Mouse (Mus musculus) left cerebral cortex, postnatal 36 days (tissue): Measurements from ENCODE around the gene Arl4d. TPM values are rescaled to one million over a fixed set of nuclear protein-coding genes. Genes with fewer than 3 reads are reported as not detected.
"Not testable (repeated sequence)": the region's sequence is repeated elsewhere in the genome, so short reads cannot be mapped to it uniquely, and the experiment has no call there.

Source experiments
- DNase-seq, 2 experiments: peaks; one replicate each; pipeline ENCODE4 v3.0.0; 2021 to 2022; ENCODE audit warnings: low spot score in 2 of 2, mixed read lengths in 1 of 2
- intact Hi-C: fragments of 180-260 bp; cut with DNase I; formaldehyde crosslinking; loops from one replicate; pipeline ENCODE4 v1.15.1; 2025
- total RNA-seq, 2 experiments: library from RNA; stranded (reverse); gene quantifications; 2 replicates each; pipeline ENCODE4 v1.2.3; 2021

Arl4d gene
- total RNA-seq, 2 experiments from 2014 or later, result 18.3 to 38.8 TPM

DNA sequence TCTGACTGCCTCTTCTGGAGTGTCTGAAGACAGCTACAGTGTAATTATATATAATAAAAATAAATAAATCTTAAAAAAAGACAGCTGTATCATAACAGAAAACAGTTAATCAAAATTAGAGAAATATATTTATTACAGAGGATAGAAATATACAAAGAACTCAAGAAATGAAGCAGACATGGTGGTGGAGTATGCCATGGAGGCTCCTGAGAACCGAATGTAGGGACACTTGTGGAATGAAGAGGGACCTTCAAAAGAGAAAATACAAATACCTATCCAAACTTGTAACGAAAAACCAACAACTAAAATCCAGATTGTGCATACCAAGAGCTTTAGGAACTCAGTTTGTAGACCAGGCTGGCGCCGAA lies 20.3 kb upstream of the Arl4d start:
- intact Hi-C loops, DNase-seq: not testable (repeated sequence)

DNA sequence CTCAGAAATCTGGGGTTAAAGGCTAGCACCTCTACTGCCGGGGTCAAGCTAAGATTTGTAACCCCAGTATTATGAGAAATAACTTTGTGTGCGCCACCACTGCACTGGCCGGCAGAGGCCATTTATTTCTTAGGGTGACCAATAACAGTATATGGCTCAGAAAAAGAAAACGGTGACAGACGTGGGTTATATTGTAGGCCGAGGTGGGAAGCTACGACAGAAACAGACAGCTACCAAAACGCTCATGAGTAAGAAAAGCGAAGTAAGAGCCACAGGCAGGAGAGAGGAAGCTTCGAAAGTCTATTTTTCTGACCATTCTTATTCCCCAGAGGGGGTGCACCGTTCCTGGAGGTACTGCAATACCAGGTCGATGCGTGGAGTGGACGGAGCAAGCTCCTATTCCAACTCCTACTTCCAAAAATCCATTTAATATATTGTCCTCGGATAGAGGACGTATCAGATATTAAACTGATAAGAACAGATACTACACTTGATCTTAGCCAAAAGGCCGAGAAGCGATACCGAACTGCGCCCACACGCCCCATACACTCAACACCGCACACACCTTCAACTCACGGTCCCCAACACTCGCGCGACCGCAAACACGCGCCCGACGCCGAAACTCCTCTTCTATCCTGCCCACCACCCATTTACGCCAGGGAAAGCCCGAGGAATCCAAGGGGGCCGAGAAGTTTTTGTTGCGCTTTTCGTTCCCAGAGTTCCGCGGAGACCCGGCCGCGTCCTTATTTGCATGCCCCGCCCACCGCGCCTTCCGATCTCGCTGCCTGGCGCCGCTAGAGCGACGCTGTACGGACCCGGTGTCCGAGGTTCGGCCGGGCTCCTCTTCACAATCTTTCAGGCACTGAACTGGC lies 19.7 kb upstream of the Arl4d start:
- peak; percentile 73 to 74 for DNase-seq
- intact Hi-C loops, result not testable (repeated sequence)

DNA sequence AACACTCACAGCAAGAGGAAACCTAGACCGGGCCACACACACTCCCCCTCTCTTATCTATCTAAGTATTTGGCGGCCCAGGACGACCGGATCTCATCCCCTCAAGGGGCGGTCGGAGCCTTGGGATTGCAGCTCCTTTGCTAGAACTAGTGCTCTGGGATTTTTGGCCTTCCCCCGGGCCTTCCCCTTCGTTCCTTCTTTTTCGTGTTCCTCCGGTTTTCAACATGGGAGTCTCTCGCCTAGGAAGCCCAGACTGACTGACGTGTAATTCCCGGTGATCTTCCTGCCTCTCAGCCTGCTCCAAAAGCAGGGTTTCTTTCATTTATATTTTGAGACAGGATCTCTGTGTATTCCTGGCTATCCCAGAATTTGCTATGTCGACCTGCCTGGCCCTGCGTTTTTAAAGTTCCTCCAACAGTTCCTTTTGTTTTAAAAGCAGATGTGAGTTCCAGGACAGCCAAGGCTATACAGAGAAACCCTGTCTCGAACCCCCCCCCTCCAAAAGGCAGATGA lies 19.0 kb upstream of the Arl4d start:
- DNase-seq, intact Hi-C loops: not testable (repeated sequence)

DNA sequence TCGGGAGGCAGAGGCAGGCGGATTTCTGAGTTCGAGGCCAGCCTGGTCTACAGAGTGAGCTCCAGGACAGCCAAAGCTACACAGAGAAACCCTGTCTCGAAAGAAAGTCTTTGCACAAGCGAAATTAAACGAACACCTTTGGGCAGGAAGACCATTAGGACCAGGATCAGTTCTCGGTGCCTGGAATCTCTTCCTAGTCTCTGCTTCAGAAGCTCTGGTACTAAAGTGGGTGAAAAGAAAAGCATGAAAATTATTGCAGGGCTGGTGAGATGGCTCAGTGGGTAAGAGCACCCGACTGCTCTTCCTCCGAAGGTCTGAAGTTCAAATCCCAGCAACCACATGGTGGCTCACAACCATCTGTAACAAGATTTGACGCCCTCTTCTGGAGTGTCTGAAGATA lies 18.2 kb upstream of the Arl4d start:
- intact Hi-C loops, DNase-seq: not testable (repeated sequence)

DNA sequence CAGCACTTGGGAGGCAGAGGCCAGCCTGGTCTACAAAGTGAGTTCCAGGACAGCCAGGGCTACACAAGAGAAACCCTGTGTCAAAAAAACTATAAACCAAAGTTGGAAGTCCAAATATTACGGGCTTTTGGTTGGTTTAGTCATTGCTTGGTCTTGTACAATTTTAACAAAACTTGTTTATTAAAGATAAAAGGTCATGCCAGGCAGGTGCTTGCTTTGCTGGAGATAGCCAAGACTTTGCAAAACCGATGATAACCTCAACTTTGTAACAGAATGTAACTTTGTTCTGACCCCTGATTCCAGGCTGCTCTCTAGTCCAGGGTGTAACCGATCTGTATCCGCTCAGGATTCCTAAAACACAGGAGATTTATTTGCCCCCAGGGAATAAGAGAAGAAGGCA lies 9.0 kb upstream of the Arl4d start:
- no peak for DNase-seq
- intact Hi-C loops, result no loop called here

DNA sequence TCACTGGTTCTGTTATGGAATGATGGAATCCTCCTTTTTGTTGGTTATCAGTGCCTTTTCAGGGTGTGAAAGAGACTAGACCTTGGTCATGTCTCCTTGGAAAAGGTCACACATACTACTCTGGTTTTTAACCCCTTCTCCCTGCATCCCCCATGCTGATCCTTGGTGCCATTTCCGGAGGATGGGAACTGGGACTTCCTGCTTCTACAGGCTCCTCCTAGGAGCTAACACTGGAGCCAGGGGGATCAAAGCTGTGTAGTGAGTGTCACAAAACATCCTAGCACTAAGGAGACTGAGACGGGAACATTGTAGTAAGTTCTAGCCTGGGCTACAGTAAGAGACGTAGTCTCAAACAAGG lies 7.8 kb upstream of the Arl4d start:
- peak in 1 of 2 experiments; percentile 13 for DNase-seq
- intact Hi-C loops, result no loop called here

DNA sequence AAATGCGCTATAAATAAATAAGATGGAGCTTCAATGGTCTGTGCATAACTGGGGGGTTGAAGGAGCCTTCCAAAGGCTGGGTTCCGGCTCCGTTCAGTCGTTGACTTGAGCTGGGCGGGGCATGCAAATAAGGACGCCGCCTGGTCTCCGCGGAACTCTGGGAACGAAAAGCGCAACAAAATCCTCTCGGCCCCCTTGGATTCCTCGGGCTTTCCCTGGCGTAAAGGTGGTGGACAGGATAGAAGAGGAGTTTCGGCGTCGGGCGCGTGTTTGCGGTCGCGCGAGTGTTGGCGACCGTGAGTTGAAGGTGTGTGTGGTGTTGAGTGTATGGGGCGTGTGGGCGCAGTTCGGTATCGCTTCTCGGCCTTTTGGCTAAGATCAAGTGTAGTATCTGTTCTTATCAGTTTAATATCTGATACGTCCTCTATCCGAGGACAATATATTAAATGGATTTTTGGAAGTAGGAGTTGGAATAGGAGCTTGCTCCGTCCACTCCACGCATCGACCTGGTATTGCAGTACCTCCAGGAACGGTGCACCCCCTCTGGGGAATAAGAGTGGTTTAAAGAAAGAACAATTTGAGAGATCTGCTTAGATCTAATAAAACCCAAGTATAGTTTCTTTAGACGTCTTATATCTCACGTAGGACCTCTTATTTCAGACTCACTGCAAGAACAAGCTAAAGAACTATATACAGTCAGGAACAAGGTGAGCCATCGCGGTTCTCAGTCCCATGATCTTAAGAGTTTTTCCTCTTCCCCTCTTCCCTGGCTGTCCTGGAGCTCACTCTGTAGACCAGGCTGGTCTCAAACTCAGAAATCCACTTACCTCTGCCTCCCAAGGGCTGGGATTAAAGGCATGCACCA lies 7.2 kb upstream of the Arl4d start:
- intact Hi-C loops, result loop anchor here (1.0 kb wide), 1 partner anchor 74 kb away; the partner anchor contains the start of gene Dhx8

DNA sequence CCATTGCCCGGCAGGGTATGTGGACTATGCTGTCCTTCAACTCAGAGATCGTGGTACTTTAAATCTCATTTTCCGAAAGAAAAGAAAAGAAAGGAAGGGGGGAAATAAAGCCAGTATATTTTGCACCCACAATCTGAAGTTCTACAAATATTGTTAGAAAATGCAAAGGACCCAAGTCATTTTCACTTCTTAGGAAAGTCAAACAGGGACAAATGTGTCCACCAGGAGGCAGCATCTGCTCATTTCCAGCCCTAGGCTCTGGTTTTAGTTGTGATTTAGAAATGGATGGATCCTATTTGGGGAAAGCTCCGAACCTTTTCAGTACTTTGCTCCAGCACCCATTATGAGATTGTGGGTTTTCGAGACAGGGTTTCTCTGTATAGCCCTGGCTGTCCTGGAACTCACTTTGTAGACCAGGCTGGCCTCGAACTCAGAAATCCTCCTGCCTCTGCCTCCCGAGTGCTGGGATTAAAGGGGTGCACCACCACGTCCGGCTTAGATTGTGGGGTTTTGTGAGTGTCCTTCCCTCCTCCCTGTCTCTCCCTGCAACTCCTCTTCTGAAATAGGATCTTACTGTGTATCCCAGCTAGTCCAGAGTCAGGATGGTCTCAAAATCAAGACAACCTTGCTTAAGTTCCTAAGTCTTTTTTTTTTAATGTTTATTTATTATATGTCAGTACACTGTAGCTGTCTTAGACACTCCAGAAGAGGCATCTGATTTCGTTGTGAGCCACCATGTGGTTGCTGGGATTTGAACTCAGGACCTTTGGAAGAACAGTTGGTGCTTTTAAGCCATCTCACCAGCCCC lies 6.4 kb upstream of the Arl4d start:
- DNase-seq, result peak; percentile 38 to 45
- intact Hi-C loops, result loop anchor here (1.0 kb wide), 1 partner anchor 73 kb away; the partner anchor contains the start of gene Dhx8

More for the DNA sequence above, 7.2 kb upstream of the Arl4d start:
- peak; percentile 84 to 86 for DNase-seq

DNA sequence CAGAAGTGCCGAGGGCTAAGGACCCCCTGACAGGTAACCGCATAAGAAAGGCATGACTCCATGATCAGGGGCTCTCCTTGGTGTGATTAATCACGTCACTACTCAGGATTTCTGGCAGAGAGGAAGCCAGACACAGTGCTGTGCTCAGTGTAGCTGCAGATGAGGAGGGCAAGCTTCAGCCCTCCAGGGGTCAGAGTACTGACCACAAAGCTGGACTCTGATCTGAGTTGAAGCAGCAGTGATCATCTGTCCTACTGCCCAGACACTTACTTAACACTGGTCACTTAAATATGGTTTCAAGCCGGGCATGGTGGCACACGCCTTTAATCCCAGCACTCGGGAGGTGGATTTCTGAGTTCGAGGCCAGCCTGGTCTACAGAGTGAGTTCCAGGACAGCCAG lies 4.2 kb upstream of the Arl4d start:
- intact Hi-C loops, result no loop called here
- no peak for DNase-seq

DNA sequence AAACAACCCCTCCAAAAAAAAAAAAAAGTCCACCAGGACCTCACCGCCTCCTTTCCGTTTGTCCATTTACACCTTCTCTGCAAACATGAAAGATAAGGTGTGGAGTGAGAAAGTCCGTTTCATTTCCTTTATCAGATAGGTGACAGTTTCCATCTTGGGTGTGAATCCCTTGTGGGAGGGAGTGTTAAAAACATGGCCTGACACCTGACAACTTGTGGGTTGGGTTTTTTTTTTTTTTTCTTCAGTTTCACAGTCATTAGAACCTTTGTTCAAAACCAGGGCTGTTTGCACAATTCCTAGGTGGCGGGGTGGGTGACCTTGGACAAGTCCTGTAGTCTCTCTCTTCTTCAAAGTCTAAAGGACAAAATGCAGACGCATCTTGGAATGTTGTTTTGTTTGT lies 3.6 kb upstream of the Arl4d start:
- no peak for DNase-seq
- intact Hi-C loops, result no loop called here

DNA sequence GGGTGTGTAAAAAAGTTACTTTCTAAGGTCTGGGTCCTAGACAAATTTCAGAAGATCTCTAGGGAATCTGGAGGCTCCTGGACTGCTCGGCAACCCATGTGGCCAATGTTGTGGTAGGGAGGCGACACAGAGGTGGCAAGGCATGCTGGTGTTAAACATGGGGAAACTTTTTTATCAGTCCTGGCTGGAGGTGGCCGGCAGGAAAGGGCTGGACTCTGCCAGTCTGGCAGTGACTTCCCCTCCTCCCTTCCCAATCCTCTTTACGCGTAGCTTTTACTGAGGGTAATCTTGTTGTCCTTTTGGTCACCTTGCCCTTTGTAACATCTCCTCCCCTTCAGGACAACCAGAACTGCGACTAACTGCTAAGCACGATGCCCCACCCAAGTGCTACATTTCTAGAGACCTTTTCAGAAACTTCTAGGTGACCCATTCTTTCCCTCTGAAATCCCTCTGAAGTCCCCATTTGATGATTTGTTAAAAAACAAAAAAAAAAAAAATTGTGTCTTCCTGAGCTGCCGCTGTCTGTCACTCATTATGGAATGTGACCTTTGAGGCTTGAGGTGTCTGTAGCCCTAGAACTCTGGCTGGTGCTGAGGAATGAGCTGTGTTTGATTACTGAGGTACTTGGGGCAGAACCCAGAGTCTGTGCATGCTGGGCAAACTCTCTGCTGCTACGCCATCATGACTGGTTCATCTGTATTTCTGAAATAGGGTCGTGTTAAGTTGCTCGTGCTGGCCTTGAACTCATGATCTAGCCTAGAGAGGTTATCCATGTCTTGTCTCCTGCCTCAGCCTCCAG lies 1.9 kb upstream of the Arl4d start:
- intact Hi-C loops, result no loop called here
- no peak for DNase-seq

DNA sequence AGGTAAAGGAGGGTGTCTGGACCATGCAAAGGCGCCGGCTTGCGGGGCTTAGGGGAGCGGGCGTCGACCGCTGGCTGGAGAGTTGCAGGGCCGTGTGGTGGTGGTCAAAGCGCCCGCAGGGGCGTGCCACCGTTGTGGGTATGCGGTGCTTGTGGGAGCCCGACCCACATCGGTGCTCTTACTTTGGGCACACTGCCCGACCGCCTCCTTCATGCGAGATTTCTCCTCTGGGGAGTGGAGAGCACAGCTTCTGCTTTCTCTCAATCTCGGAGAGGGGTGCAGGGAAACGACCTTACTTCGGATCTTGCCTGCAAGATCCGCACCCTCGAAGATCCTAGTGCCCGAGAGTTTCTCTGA lies 273 bp downstream of the Arl4d start:
- DNase-seq, result no peak
- intact Hi-C loops, result no loop called here

DNA sequence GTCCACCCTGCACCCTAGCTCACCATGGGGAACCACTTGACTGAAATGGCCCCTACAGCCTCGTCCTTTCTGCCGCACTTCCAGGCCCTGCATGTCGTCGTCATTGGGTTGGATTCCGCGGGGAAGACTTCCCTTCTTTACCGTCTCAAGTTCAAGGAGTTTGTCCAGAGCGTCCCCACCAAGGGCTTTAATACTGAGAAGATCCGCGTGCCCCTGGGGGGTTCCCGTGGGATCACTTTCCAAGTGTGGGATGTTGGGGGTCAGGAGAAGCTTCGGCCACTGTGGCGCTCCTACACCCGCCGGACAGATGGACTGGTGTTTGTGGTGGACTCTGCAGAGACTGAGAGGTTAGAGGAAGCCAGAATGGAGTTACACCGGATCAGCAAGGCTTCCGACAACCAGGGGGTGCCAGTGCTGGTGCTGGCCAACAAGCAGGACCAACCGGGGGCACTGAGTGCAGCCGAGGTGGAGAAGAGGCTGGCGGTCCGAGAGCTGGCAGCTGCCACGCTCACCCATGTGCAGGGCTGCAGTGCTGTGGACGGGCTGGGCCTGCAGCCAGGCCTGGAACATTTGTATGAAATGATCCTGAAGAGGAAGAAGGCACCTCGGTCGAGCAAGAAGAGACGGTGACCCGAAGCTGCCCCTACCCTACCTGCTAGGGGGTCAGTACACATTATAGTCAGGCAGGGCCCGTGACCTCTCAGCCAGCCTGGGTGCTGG lies 1.4 kb downstream of the Arl4d start:
- intact Hi-C loops, result no loop called here
- peak; percentile 28 to 30 for DNase-seq

DNA sequence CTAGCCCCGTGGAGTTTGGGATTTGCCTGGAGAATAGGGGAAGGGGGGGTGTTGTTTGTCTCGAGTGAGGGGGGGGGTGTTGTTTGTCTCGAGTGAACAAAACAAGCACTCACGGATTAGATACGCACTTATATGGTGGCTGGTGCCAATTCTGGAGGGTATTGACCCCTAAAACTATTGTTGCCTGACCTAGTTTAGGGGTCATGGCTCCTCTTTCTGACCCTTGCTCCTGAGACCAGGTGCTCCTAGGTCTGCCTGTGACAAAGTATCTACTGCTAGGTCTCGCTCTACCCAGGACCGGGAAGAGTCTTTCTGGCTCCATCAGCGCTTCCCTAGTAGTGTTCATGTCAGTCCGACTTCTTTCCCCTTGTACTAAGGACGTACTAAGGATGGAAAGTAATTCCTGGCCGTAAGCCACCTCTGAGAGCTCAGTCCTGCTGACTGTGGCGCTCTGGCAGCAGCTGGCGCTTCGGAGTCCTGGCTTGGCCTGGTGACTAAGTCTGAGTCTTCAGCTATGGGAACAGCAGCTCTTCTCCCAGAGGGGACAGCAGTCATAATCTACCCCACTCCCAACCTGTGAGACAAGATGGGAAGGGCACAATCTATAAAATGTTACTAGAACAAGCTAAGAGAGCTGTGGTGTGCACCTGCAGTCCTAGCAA lies 2.7 kb downstream of the Arl4d start:
- intact Hi-C loops, result no loop called here
- DNase-seq, result peak; percentile 49 to 67

DNA sequence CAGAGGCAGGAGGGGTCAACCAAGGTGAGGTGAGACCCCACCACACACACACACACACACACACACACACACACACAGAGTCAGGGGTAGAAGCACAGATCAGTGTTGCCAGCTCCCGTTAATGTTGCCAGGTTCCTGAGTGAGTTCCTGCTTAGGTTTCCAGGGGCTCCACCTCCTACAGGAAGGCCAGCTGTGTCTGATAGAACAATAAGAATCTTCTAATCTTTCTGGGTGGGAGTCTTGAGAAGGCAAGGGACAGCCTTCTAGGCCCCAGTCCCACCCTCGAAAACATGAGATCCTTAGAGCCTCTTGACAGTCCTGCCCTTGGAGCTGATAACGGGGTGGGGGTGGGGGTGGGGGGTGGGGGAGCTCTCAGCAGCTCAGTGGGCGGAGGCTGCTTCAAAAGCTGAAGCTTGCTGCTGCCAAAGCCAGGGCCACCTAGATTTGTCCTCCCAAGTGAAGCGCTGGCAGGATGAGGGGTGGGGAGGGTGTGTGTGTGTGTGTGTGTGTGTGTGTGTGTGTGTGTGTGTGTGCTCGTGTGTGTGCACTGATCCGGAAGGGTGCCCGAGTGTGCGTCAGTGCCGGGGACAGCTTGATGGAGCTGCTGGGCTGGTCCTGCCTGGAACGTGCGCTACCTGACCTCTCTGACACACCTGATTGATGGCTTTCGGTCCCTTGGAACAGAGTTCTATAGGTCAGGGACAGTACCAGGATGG lies 3.4 kb downstream of the Arl4d start:
- DNase-seq, result peak; percentile 24 to 30
- intact Hi-C loops, result no loop called here

DNA sequence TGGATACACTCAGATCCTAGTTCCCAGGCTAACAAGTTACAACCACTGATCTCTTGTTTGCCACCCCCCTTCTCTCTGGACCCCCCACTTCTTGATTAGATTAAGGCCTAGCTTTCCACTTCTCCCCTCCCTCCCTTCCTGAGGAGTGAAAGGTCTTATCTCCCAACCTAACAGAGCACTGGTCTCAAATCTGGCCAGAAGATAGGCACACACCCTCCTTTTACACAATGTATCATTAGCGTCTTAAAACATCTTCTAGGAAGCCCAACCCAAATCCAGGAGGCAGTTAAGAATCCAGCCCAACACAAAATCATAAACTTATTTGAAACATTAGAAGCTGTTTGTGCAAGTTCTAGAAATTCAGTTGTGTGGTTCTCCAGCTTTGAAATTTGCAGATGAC lies 5.0 kb downstream of the Arl4d start:
- DNase-seq, result no peak
- intact Hi-C loops, result no loop called here

DNA sequence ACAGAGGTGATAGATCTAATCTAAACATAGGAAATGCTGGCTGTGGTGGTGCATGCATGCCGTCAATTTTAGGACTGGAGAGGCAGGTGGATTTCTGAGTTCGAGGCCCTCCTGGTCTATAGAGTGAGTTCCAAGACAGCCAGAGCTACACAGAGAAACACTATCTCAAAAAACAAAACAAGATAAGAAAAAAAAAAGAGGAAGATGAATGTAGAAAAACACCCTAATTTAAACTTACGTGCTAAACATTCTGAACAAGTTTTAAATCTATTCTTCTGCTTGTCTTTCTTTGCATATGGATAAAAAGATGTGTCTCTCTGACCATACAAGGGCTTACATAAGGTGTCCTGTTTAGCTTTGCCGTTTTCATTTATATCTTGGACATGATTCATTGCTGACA lies 5.9 kb downstream of the Arl4d start:
- no peak for DNase-seq
- intact Hi-C loops, result no loop called here
